16 mouse cellular contexts compared by ENCODE assay signal in genomic region chr14:64539436-64539835, GRCm38 (mm10).
A peak's percentile ranks its signal among the peaks of the same experiment; 100 is the strongest.
DNase-seq lines count a peak whose midpoint lies in the region; ATAC-seq and TF ChIP-seq lines count a peak whose summit lies in the region.
"Had no signal": no experiment of that assay in that cellular context is flagged by ENCODE, and none has a peak within 500 bp of the region (broad histone marks: within the 10 kb centered on the region; RNA-seq: fewer than 3 reads in every experiment).

No protein-coding gene starts in this region.

- no peak overlapping the region for H3K4me3 ChIP-seq in gastrocnemius, adult 2 months
- no peak overlapping the region for H3K4me3 ChIP-seq in midbrain, embryonic 11.5 days (ENCODE audit: low read depth, low read length)
- H3K4me3 ChIP-seq in midbrain, embryonic 15.5 days: no peak overlapping the region
- H3K4me3 ChIP-seq in small intestine, adult 2 months (ENCODE audit: low read depth, low read length): no peak overlapping the region
- H3K4me3 ChIP-seq: liver, embryonic 15.5 days; midbrain, embryonic 12.5 days; neural tube, embryonic 15.5 days had no signal

- H3K4me1 ChIP-seq in midbrain, embryonic 11.5 days (ENCODE audit: control insufficient read depth, insufficient read depth, low read length): peaks cover 4% of the 10 kb centered on the region
- H3K4me1 ChIP-seq in midbrain, embryonic 15.5 days: peaks cover 8% of the 10 kb centered on the region
- no peaks in the 10 kb centered on the region for H3K4me1 ChIP-seq in small intestine, adult 2 months (ENCODE audit: control insufficient read depth, insufficient read depth, insufficient read length, low read length)
- H3K4me1 ChIP-seq: liver, embryonic 15.5 days; midbrain, embryonic 12.5 days had no signal

- no peaks in the 10 kb centered on the region for H3K9me3 ChIP-seq in midbrain, embryonic 11.5 days (ENCODE audit: control insufficient read depth, low read length)
- H3K9me3 ChIP-seq in midbrain, embryonic 15.5 days: no peaks in the 10 kb centered on the region
- H3K9me3 ChIP-seq: liver, embryonic 15.5 days; midbrain, embryonic 12.5 days; neural tube, embryonic 15.5 days had no signal

- TF ChIP-seq CTCF in gastrocnemius, adult 2 months (IDR thresholded peaks at IDR 0.05): peak; percentile 32; the same call in 1 of the 2 replicates
- TF ChIP-seq CTCF in small intestine, adult 2 months (IDR thresholded peaks at IDR 0.05; ENCODE audit: extremely low read depth, insufficient read length, insufficient replicate concordance, low read depth, low read length): peak; percentile 46; the same call in 1 of the 2 replicates

- ATAC-seq in midbrain, embryonic 11.5 days (ENCODE audit: low FRiP score): no peak
- ATAC-seq in midbrain, embryonic 15.5 days (replicated peaks): no peak
- ATAC-seq: intestine, embryonic 16.5 days had no signal

- TF ChIP-seq POLR2A in small intestine, adult 2 months (IDR thresholded peaks at IDR 0.05; ENCODE audit: low read depth, low read length): no peak

- no peak for DNase-seq in gastrocnemius, adult 2 months
- no peak for DNase-seq in gastrocnemius, postnatal 14 days
- peak; percentile 82 for DNase-seq in midbrain, embryonic 11.5 days (ENCODE audit: low spot score, missing footprints)
- DNase-seq in MEL-GATA-1-ER (ENCODE audit: extremely low read depth, low read depth): peak; percentile 4
- DNase-seq in gastrocnemius, postnatal 36 days: no peak
- DNase-seq in urinary bladder, postnatal 36 days (ENCODE audit: low spot score in 2 of 2): no peak
- DNase-seq: cerebellum, postnatal 14 days; layer of hippocampus, postnatal 36 days; right cerebral cortex, postnatal 4 days; thymus, postnatal 14 days had no signal

- H3K27ac ChIP-seq in gastrocnemius, adult 2 months: no peak overlapping the region
- H3K27ac ChIP-seq in midbrain, embryonic 11.5 days (ENCODE audit: low read depth, low read length): no peak overlapping the region
- no peak overlapping the region for H3K27ac ChIP-seq in midbrain, embryonic 15.5 days
- no peak overlapping the region for H3K27ac ChIP-seq in small intestine, adult 2 months (ENCODE audit: insufficient read depth, low read depth, low read length)
- H3K27ac ChIP-seq: liver, embryonic 15.5 days; midbrain, embryonic 12.5 days; neural tube, embryonic 15.5 days had no signal

- H3K27me3 ChIP-seq in midbrain, embryonic 11.5 days (ENCODE audit: control insufficient read depth, insufficient read depth, low read length): no peaks in the 10 kb centered on the region
- H3K27me3 ChIP-seq in midbrain, embryonic 15.5 days (replicated peaks): no peaks in the 10 kb centered on the region
- H3K27me3 ChIP-seq in small intestine, adult 2 months (ENCODE audit: control insufficient read depth, insufficient read depth, low read length): no peaks in the 10 kb centered on the region
- H3K27me3 ChIP-seq: liver, embryonic 15.5 days; midbrain, embryonic 12.5 days; neural tube, embryonic 15.5 days had no signal

- 60% methylated on average over 2 of the region's 2 CpGs for WGBS in midbrain, embryonic 11.5 days
- WGBS in midbrain, embryonic 15.5 days: 68% methylated on average over 2 of the region's 2 CpGs
- WGBS in small intestine, adult 2 months: 56% methylated on average over 2 of the region's 2 CpGs

- intact Hi-C loops in gastrocnemius, adult 2 months (cut with DNase I): no loop called here
- intact Hi-C loops in gastrocnemius, postnatal 14 days (cut with DNase I; ENCODE audit: low total_unique reads): no loop called here
- intact Hi-C loops in gastrocnemius, postnatal 36 days (cut with DNase I): no loop called here

- H3K9ac ChIP-seq in midbrain, embryonic 11.5 days (ENCODE audit: low read length): no peak overlapping the region
- no peak overlapping the region for H3K9ac ChIP-seq in midbrain, embryonic 15.5 days
- H3K9ac ChIP-seq: liver, embryonic 15.5 days; midbrain, embryonic 12.5 days; neural tube, embryonic 15.5 days had no signal

- no peaks in the 10 kb centered on the region for H3K36me3 ChIP-seq in midbrain, embryonic 11.5 days (ENCODE audit: control insufficient read depth, insufficient read depth, low read length)
- H3K36me3 ChIP-seq in midbrain, embryonic 15.5 days (replicated peaks): no peaks in the 10 kb centered on the region
- H3K36me3 ChIP-seq in small intestine, adult 2 months (ENCODE audit: control insufficient read depth, insufficient read depth, low read length): no peaks in the 10 kb centered on the region
- H3K36me3 ChIP-seq: liver, embryonic 15.5 days; midbrain, embryonic 12.5 days; neural tube, embryonic 15.5 days had no signal

- H3K4me2 ChIP-seq in midbrain, embryonic 11.5 days: no peak overlapping the region
- no peak overlapping the region for H3K4me2 ChIP-seq in midbrain, embryonic 15.5 days
- H3K4me2 ChIP-seq: liver, embryonic 15.5 days; midbrain, embryonic 12.5 days; neural tube, embryonic 15.5 days had no signal

Comparison
In these comparisons a context has a peak if more than half of its experiments do, and no peak if none do; other contexts are left out.
1. DNase-seq: peak in midbrain, embryonic 11.5 days (single experiment) and MEL-GATA-1-ER (single experiment); none in gastrocnemius, adult 2 months (single experiment), gastrocnemius, postnatal 14 days (single experiment), gastrocnemius, postnatal 36 days (0 of 2) and urinary bladder, postnatal 36 days (0 of 2).